In genomic region chr6:100446804-100447203, GRCm38 (mm10) we compare ENCODE assay signal across 20 mouse cellular contexts.
"Had no signal": no experiment of that assay in that cellular context is flagged by ENCODE, and none has a peak within 500 bp of the region (broad histone marks: within the 10 kb centered on the region; RNA-seq: fewer than 3 reads in every experiment).

No protein-coding gene starts in this region.

- H3K4me1 ChIP-seq: limb, embryonic 15.5 days; stomach, embryonic 15.5 days had no signal

- H3K4me3 ChIP-seq: limb, embryonic 12.5 days; limb, embryonic 15.5 days; neural tube, embryonic 12.5 days; neural tube, embryonic 15.5 days; stomach, embryonic 15.5 days had no signal

- DNase-seq: kidney, adult 18-20 months; kidney, adult 9 months; kidney, postnatal 14 days; kidney, postnatal 4 days; lung, embryonic 14.5 days; lung, postnatal 10 days; lung, postnatal 4 days; right cerebral cortex, adult 18-20 months; right cerebral cortex, postnatal 14 days; right cerebral cortex, postnatal 4 days; thymus, adult 18-20 months; thymus, postnatal 36 days had no signal

- H3K27me3 ChIP-seq: neural tube, embryonic 12.5 days; neural tube, embryonic 15.5 days; stomach, embryonic 15.5 days had no signal

- ATAC-seq: liver, postnatal 0 days had no signal

- H3K4me2 ChIP-seq: limb, embryonic 12.5 days; limb, embryonic 15.5 days; liver, embryonic 11.5 days; lung, embryonic 14.5 days; neural tube, embryonic 12.5 days; neural tube, embryonic 15.5 days; stomach, embryonic 15.5 days had no signal

- H3K9ac ChIP-seq: limb, embryonic 12.5 days; limb, embryonic 15.5 days; liver, embryonic 14.5 days; liver, postnatal 0 days; lung, embryonic 14.5 days; neural tube, embryonic 12.5 days; neural tube, embryonic 15.5 days; stomach, embryonic 15.5 days had no signal

- H3K9me3 ChIP-seq: limb, embryonic 15.5 days; neural tube, embryonic 15.5 days; stomach, embryonic 15.5 days had no signal

- H3K36me3 ChIP-seq: limb, embryonic 12.5 days; limb, embryonic 15.5 days; neural tube, embryonic 12.5 days; neural tube, embryonic 15.5 days; stomach, embryonic 15.5 days had no signal

- H3K27ac ChIP-seq: limb, embryonic 12.5 days; limb, embryonic 15.5 days; liver, embryonic 14.5 days; neural tube, embryonic 12.5 days; neural tube, embryonic 15.5 days; stomach, embryonic 15.5 days had no signal
